Mouse (Mus musculus): ENCODE data around the gene Nxn. TPM values are rescaled to one million over a fixed set of nuclear protein-coding genes. Genes with fewer than 3 reads are reported as not detected.

The Nxn gene
- polyA plus RNA-seq, 1 experiment: 135 TPM

DNA sequence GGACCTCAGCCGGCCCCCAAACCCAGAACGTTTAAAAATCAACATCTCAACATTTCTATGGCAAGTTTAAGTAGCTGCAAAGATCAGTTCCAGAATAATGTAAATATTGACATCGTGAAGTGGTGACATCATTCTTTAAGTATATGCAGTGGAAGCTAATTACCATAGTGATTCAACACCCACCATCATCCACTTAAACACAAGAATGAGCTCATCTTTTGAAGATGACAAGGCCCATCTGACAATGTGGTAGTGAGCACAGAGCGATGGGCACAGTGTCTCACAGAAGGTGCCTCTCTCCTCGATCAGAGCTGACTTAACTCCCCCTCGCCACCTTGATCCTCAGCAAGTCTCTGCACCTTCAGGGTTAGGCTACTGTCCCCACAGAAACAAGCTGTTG lies 26.8 kb upstream of the Nxn start:
- Histone ChIP-seq H3K4me3 (ENCODE audit: insufficient read depth, low read length) (no peak overlapping the region), H3K4me1 (ENCODE audit: control insufficient read depth, insufficient read depth, low read length) (no peaks in the 10 kb centered on the region; the same call in 1 of the 2 replicates), H3K27ac (ENCODE audit: insufficient read depth, low read length) (no peak overlapping the region)
- TF ChIP-seq POLR2A (IDR thresholded peaks at IDR 0.05; ENCODE audit: low read depth, low read length) (no peak), CTCF (IDR thresholded peaks at IDR 0.05; ENCODE audit: borderline replicate concordance, insufficient read depth, low read length) (no peak)

DNA sequence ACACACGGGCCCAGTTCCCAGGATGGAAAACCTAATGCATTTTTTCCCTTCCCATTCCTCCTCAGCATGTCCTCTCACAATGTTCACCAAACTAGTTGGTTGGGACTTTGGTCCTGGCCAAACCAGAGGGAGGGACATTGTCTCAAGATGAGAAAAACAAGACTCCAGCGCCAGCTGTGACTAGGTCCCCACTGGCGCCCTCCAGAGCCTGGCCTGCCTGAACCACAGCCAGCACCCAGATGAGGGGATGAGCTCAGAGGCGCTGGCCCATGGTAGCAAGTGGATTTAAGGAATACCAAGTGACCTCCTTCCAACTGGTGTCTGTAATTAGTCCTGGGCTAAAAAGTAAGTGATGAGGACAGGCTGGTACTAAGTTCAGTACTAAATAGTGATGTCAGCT lies 22.0 kb upstream of the Nxn start:
- H3K4me1 ChIP-seq (ENCODE audit: control insufficient read depth, insufficient read depth, low read length): peaks cover 5% of the 10 kb centered on the region
- no peak overlapping the region for H3K4me3 ChIP-seq (ENCODE audit: insufficient read depth, low read length)
- H3K27ac ChIP-seq (ENCODE audit: insufficient read depth, low read length): no peak overlapping the region
- no peak for TF ChIP-seq CTCF (IDR thresholded peaks at IDR 0.05; ENCODE audit: borderline replicate concordance, insufficient read depth, low read length)
- TF ChIP-seq POLR2A (IDR thresholded peaks at IDR 0.05; ENCODE audit: low read depth, low read length): no peak

DNA sequence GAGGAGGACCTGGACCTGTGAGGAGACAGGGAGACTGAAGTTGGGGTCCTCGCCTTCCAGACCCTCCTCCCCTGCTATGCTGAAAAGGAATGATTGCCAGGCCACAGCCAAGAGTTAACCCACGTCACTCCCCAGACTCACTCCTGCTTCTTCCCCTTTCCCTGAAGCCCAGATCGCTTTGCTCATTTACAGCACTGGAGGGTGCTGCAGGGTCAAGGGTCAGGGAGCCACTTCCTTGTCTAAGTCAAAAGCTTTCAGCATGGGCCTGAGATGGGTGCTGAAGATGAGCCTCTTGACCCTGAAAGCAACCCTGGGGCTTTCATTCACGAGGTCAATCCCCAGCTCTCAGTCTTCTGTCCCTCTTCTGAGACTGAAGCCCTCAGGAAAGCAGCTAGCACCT lies 20.2 kb upstream of the Nxn start:
- Histone ChIP-seq H3K4me1 (ENCODE audit: control insufficient read depth, insufficient read depth, low read length) (peaks cover 8% of the 10 kb centered on the region; the same call in 1 of the 2 replicates), H3K4me3 (ENCODE audit: insufficient read depth, low read length) (no peak overlapping the region), H3K27ac (ENCODE audit: insufficient read depth, low read length) (no peak overlapping the region)
- TF ChIP-seq CTCF (IDR thresholded peaks at IDR 0.05; ENCODE audit: borderline replicate concordance, insufficient read depth, low read length): no peak

DNA sequence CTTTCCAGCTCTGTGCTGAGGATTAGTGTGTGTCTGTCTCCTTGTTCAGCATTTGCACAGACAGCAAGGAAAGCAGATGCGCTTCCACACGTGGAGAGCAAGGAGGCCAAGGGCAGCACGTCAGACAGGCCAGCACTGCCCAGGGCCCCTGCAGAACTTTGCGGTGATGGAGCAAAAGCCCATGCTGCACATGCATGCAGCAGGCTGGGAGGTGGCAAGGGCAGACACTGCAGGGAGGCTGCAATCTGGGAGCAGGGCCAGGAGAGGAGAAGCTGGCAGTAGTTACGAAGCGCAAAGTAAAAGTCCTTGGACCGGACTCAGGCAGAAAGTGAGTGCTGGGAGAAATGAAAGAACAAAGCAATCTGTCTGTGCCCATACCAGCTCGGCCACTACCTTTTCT lies 19.5 kb upstream of the Nxn start:
- H3K4me1 ChIP-seq (ENCODE audit: control insufficient read depth, insufficient read depth, low read length): peaks cover 8% of the 10 kb centered on the region; the same call in 1 of the 2 replicates
- no peak overlapping the region for H3K27ac ChIP-seq (ENCODE audit: insufficient read depth, low read length)
- no peak overlapping the region for H3K4me3 ChIP-seq (ENCODE audit: insufficient read depth, low read length)
- no peak for TF ChIP-seq POLR2A (IDR thresholded peaks at IDR 0.05; ENCODE audit: low read depth, low read length)
- no peak for TF ChIP-seq CTCF (IDR thresholded peaks at IDR 0.05; ENCODE audit: borderline replicate concordance, insufficient read depth, low read length)

DNA sequence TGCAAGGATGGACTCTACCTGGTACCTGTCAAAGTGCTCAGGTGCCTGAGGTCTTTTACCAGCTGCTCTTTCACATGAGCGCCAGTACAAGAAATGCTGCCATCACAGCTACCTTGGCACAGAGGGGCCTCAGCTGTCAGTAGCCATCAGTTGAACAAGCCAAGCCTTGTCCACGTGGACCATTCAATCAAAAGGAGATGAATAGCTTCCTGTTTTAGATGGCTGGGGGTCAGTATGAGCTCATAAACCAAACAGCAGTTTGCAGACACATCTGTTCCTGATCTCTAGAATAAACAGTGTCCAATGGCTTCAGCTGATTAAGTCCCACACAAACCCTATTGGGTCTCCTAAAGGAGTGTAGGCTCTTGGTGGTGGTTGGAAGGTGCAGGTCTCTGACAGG lies 17.0 kb upstream of the Nxn start:
- Histone ChIP-seq H3K27ac (ENCODE audit: insufficient read depth, low read length) (no peak overlapping the region), H3K4me1 (ENCODE audit: control insufficient read depth, insufficient read depth, low read length) (peaks cover 8% of the 10 kb centered on the region; the same call in 1 of the 2 replicates), H3K4me3 (ENCODE audit: insufficient read depth, low read length) (no peak overlapping the region)
- TF ChIP-seq POLR2A (IDR thresholded peaks at IDR 0.05; ENCODE audit: low read depth, low read length): no peak
- no peak for TF ChIP-seq CTCF (IDR thresholded peaks at IDR 0.05; ENCODE audit: borderline replicate concordance, insufficient read depth, low read length)

DNA sequence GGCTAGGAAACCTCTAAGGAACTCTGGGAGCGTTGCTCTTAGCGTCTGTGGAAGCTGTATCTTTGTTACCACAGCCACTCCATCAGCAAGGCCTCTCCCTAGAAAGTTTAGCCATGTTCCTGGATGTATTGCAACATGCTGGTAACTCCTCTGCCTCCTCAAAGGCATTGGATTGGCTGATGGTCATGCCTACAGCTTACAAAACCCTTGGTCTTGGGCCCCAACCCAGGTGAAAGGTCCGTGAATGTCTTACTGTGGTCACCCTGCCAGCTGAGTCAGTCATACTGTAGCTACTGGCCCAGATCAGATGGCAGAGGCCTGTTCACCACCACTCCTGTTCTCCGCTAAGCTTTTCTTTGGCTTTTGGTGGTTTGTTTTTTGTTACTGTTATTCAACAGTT lies 16.1 kb upstream of the Nxn start:
- no peak overlapping the region for H3K4me3 ChIP-seq (ENCODE audit: insufficient read depth, low read length)
- H3K27ac ChIP-seq (ENCODE audit: insufficient read depth, low read length): no peak overlapping the region
- TF ChIP-seq CTCF (IDR thresholded peaks at IDR 0.05; ENCODE audit: borderline replicate concordance, insufficient read depth, low read length) (no peak), POLR2A (IDR thresholded peaks at IDR 0.05; ENCODE audit: low read depth, low read length) (no peak)
- peaks cover 8% of the 10 kb centered on the region; the same call in 1 of the 2 replicates for H3K4me1 ChIP-seq (ENCODE audit: control insufficient read depth, insufficient read depth, low read length)

DNA sequence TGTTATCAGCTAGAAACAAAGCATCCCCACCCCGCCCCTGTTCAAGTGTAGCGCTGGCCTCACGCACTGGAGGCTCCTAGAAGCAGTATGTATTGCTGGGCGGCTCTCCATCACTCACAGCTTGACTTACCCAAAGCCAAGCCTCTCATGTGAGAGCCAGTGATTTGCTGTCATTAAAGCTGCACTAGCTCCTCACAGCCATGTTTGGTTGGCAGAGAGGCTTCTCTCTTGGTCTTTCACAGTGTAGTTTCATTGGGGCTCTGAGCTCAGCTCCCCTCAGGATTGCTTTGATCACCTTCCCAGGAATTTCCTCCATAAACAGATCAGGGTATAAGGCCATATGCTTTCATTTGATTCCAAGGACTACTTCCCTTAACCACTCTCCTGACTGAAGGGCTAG lies 14.3 kb upstream of the Nxn start:
- H3K4me3 ChIP-seq (ENCODE audit: insufficient read depth, low read length): no peak overlapping the region
- H3K27ac ChIP-seq (ENCODE audit: insufficient read depth, low read length): no peak overlapping the region
- H3K4me1 ChIP-seq (ENCODE audit: control insufficient read depth, insufficient read depth, low read length): peaks cover 8% of the 10 kb centered on the region; the same call in 1 of the 2 replicates
- TF ChIP-seq CTCF (IDR thresholded peaks at IDR 0.05; ENCODE audit: borderline replicate concordance, insufficient read depth, low read length) (no peak), POLR2A (IDR thresholded peaks at IDR 0.05; ENCODE audit: low read depth, low read length) (no peak)

DNA sequence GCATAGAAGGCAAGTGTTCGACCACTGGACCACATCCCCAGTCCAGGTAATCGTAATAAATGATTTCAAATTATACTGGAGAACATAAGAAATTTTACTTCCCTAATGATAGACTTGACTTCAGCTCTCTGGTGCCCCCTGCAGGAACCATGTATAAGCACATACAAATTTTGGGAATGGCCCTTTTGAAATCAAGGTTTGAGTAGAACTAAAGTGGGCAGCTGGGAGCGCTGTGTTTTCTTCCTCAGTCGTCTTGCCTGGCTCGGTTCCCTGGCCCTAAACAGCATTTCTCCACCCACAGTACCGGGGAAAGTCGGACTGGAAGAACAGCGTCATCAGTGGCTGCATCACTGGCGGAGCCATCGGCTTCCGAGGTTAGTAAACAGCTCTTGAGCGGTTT lies 11.9 kb upstream of the Nxn start:
- no peak overlapping the region for H3K27ac ChIP-seq (ENCODE audit: insufficient read depth, low read length)
- peaks cover 3% of the 10 kb centered on the region; the same call in 1 of the 2 replicates for H3K4me1 ChIP-seq (ENCODE audit: control insufficient read depth, insufficient read depth, low read length)
- TF ChIP-seq CTCF (IDR thresholded peaks at IDR 0.05; ENCODE audit: borderline replicate concordance, insufficient read depth, low read length) (no peak), POLR2A (IDR thresholded peaks at IDR 0.05; ENCODE audit: low read depth, low read length) (no peak)
- no peak overlapping the region for H3K4me3 ChIP-seq (ENCODE audit: insufficient read depth, low read length)

DNA sequence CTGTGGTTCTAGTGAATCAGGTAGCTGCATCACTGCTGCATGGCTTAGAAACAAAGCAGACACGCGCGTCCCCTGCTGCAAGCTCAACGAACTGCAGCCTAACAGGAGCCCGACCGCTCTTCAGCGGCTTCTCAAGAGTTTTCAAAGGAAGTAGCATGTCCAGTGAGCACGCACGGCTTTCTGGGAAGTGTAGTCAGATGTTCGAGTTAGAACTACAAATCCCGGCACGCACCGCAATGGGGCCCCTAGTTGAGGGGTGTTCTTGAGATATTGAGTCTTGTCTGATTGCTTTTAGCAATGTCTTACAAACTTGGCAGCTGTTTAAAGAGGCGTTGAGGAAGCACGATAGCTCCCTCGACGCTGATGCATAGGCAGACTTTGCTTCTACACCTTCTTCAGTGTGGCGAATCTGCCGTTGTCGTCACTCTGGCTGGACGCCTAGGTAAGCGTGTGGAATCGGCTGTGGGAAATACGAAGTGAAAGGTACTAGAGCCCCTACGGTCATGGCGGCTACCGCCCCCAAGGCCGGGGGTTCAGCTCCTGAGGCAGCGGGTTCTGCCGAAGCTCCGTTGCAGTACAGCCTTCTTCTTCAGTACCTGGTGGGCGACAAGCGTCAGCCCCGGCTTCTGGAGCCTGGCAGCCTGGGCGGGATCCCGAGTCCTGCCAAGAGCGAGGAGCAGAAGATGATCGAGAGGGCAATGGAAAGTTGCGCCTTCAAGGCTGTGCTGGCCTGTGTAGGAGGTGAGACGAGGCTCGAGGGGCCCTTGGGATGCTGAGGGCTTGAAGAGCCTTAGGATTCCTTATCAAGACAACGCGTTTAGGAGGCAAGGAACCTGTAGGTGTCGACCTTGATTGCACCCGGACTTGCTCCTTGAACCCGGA lies 8.0 kb upstream of the Nxn start, which contains the start of gene Timm22:
Timm22 (plus strand) TSS at position 251 of the 882 bp plus-strand sequence.
- TF ChIP-seq CTCF (IDR thresholded peaks at IDR 0.05; ENCODE audit: borderline replicate concordance, insufficient read depth, low read length) (peak; percentile 97), POLR2A (IDR thresholded peaks at IDR 0.05; ENCODE audit: low read depth, low read length) (peak; percentile 81)
- H3K4me1 ChIP-seq (ENCODE audit: control insufficient read depth, insufficient read depth, low read length): no peaks in the 10 kb centered on the region
- H3K4me3 ChIP-seq (ENCODE audit: insufficient read depth, low read length): peak within 1 kb of the TSS; percentile 89

DNA sequence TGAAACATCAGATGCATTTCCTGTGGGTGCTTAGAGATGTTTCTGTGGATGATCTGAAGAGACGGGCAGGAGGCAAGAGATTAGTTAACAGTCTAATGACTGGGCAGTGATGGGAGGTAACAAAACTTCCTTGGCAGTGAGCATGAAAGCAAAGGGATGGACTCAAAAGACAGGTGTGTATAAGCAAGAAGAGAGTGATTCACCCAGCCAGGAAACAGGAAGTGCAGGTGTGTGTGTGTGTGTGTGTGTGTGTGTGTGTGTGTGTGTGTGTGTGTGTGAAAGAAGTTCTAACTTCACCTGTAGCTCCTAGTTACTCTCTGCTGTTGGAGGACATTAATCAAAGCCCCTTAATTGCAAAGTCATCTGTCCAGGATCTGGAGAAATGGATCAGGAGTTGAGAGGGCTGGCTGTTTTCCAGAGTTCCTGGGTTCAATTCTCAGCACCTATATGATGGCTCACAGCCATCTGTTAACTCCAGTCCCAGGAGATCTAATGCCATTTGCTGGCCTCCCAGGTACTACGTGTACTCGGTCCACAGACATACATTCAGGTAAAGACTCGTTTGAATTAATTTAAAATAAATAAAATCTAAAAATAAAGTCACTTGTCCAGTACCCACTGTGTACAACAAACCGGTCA lies 6.8 kb upstream of the Nxn start:
- Histone ChIP-seq H3K4me1 (ENCODE audit: control insufficient read depth, insufficient read depth, low read length) (no peaks in the 10 kb centered on the region), H3K27ac (ENCODE audit: insufficient read depth, low read length) (no peak overlapping the region), H3K4me3 (ENCODE audit: insufficient read depth, low read length) (no peak overlapping the region)
- TF ChIP-seq POLR2A (IDR thresholded peaks at IDR 0.05; ENCODE audit: low read depth, low read length): no peak
- TF ChIP-seq CTCF (IDR thresholded peaks at IDR 0.05; ENCODE audit: borderline replicate concordance, insufficient read depth, low read length): no peak

More for the DNA sequence above, 8.0 kb upstream of the Nxn start, which contains the start of gene Timm22:
- H3K27ac ChIP-seq (ENCODE audit: insufficient read depth, low read length): peak within 1 kb of the TSS; percentile 47

Measured in embryonic fibroblast, embryonic 13.5 days (primary cell).